Mouse (Mus musculus) heart, adult 2 months (tissue): Measurements from ENCODE around the gene Apoc4.

ENCODE experiments used
- CTCF ChIP-seq: fragments of 200-600 bp; IDR thresholded peaks from 2 replicates; pipeline ENCODE4 v1.8.1; 2022; ENCODE audit warnings: antibody characterized with exemption, mild to moderate bottlenecking, moderate library complexity
- EP300 ChIP-seq: fragments of 200-500 bp; IDR thresholded peaks from 2 replicates; pipeline ENCODE4 v1.6.1; 2011; ENCODE audit warnings: low read depth, low read length, control low read depth; ENCODE audit not compliant: insufficient read depth
- POLR2A ChIP-seq: fragments of 200-500 bp; IDR thresholded peaks from 2 replicates; pipeline ENCODE4 v1.6.1; 2011; ENCODE audit warnings: mild to moderate bottlenecking, low read depth, low read length, control low read depth; ENCODE audit not compliant: insufficient read depth

DNA sequence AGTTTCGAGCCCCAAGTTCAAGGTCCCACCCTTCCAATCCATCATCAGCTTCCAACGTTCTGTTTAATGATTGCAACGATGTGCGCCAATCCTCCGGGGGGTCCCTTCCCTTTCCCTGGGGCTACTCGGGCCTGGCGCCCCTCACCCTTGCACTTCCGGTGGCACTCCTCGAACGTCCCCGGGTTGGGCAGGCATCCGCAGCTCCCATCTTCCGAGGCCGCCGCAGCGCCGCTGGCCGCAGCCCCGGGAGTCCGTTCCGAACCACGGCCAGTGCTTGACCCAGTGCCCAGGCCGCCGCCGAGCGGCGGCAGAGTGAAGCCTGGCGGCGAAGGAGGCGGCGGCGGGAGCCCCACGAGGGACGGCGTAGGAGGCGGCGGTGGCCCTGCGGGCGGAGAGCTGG, 33.6 kb upstream of the Apoc4 start:
- no peak for TF ChIP-seq CTCF
- TF ChIP-seq EP300: no peak
- no peak for TF ChIP-seq POLR2A
